Mouse (Mus musculus): Measurements from ENCODE around the gene AU021092.

GRCm38 (mm10) chr16:5217341-5218133, 4.6 kb downstream of the AU021092 start:
- TF ChIP-seq EP300 (IDR thresholded peaks at IDR 0.05; ENCODE audit: low read depth) (no peak), CTCF (IDR thresholded peaks at IDR 0.05; ENCODE audit: low read depth) (no peak)

All from liver, postnatal 0 days (tissue).